Mouse (Mus musculus) adrenal gland, postnatal 14 days (tissue): ENCODE measurements at regions not wholly inside any gene's neighbourhood (a gene's known extent, or its start where the extent isn't known, plus 50 kb on each side); places are given as distances from the start of the nearest gene placed in this dataset.

Source experiments
- DNase-seq: peaks from one replicate; pipeline ENCODE4 v3.0.0; 2021; ENCODE audit warnings: mixed read lengths

GRCm38 (mm10) chr14:100792094-100792493, 408.0 kb downstream of the Prr30 start:
- no peak for DNase-seq

GRCm38 (mm10) chr14:100781882-100782281, 418.2 kb downstream of the Prr30 start:
- DNase-seq, result no peak

GRCm38 (mm10) chr14:100753951-100754350, 446.2 kb downstream of the Prr30 start:
- peak; percentile 68 for DNase-seq

- DNase-seq, result no peak
These were observed 447.4 kb downstream of the Prr30 start for GRCm38 (mm10) chr14:100752746-100753145.

GRCm38 (mm10) chr14:100749737-100750541, 450.2 kb downstream of the Prr30 start:
- peak; percentile 80 for DNase-seq

GRCm38 (mm10) chr14:100735276-100735675, 450.8 kb upstream of the Klf12 start:
- DNase-seq, result no peak

- no peak for DNase-seq
These were observed 444.0 kb upstream of the Klf12 start for GRCm38 (mm10) chr14:100728433-100728832.

- DNase-seq, result no peak
These were observed 443.2 kb upstream of the Klf12 start for GRCm38 (mm10) chr14:100727701-100728100.

- no peak for DNase-seq
These were observed 440.5 kb upstream of the Klf12 start for GRCm38 (mm10) chr14:100724962-100725361.

GRCm38 (mm10) chr14:100720667-100721066, 436.2 kb upstream of the Klf12 start:
- no peak for DNase-seq

GRCm38 (mm10) chr14:100714952-100715351, 430.5 kb upstream of the Klf12 start:
- DNase-seq, result no peak

GRCm38 (mm10) chr14:100713999-100714471, 429.6 kb upstream of the Klf12 start:
- DNase-seq, result no peak

GRCm38 (mm10) chr14:100713592-100713991, 429.1 kb upstream of the Klf12 start:
- DNase-seq, result no peak

GRCm38 (mm10) chr14:100665361-100665955, 381.0 kb upstream of the Klf12 start:
- DNase-seq, result no peak

- no peak for DNase-seq
These were observed 379.7 kb upstream of the Klf12 start for GRCm38 (mm10) chr14:100664180-100664579.

GRCm38 (mm10) chr14:100642076-100642475, 357.6 kb upstream of the Klf12 start:
- no peak for DNase-seq

- DNase-seq, result peak; percentile 31
These were observed 350.0 kb upstream of the Klf12 start for GRCm38 (mm10) chr14:100634521-100634920.

GRCm38 (mm10) chr14:100631676-100632075, 347.2 kb upstream of the Klf12 start:
- no peak for DNase-seq

GRCm38 (mm10) chr14:100630197-100630596, 345.7 kb upstream of the Klf12 start:
- no peak for DNase-seq

- no peak for DNase-seq
These were observed 343.0 kb upstream of the Klf12 start for GRCm38 (mm10) chr14:100627523-100627922.

- DNase-seq, result no peak
These were observed 335.2 kb upstream of the Klf12 start for GRCm38 (mm10) chr14:100619656-100620030.

GRCm38 (mm10) chr14:100618793-100619655, 334.5 kb upstream of the Klf12 start:
- no peak for DNase-seq
